Mouse (Mus musculus) forebrain, embryonic 11.5 days (tissue): Measurements from ENCODE around the gene Rprd1b. TPM values are rescaled to one million over a fixed set of nuclear protein-coding genes. Genes with fewer than 3 reads are reported as not detected.
A peak's percentile ranks its signal among the peaks of the same experiment; 100 is the strongest.

Source experiments
- ATAC-seq: fragments of 200-750 bp; cut with Nextera tagmentation; replicated peaks from 2 replicates; pipeline ENCODE4 v1.8.0; 2017; ENCODE audit warnings: moderate TSS enrichment; ENCODE audit not compliant: low FRiP score
- DNase-seq: peaks from one replicate; pipeline ENCODE4 v3.0.0-alpha.2; 2017; ENCODE audit warnings: low spot score
- H3K27ac ChIP-seq: fragments of 300-500 bp; sonication (generic); 2 replicates; pipeline ENCODE4 v1.5.1; 2014; ENCODE audit warnings: low read depth, low read length
- H3K27me3 ChIP-seq: fragments of 300-500 bp; sonication (generic); 2 replicates; pipeline ENCODE4 v1.6.1; 2014; ENCODE audit warnings: mild to moderate bottlenecking, low read length, mixed read lengths; ENCODE audit not compliant: control insufficient read depth, insufficient read depth
- H3K36me3 ChIP-seq: fragments of 300-500 bp; sonication (generic); 2 replicates; pipeline ENCODE4 v1.6.1; 2014; ENCODE audit warnings: mild to moderate bottlenecking, low read length, moderate library complexity, mixed read lengths; ENCODE audit not compliant: control insufficient read depth, insufficient read depth
- H3K4me1 ChIP-seq: fragments of 300-500 bp; sonication (generic); replicated peaks from 2 replicates; pipeline ENCODE4 v1.6.1; 2014; ENCODE audit warnings: low read length, mixed read lengths; ENCODE audit not compliant: control insufficient read depth, insufficient read depth
- H3K4me2 ChIP-seq: fragments of 300-500 bp; sonication (generic); 2 replicates; pipeline ENCODE4 v1.6.1; 2014; ENCODE audit warnings: low read depth, mild to moderate bottlenecking, low read length, moderate library complexity, mixed read lengths; ENCODE audit not compliant: severe bottlenecking
- H3K4me3 ChIP-seq: fragments of 300-500 bp; sonication (generic); 2 replicates; pipeline ENCODE4 v1.5.1; 2014; ENCODE audit warnings: low read depth, low read length
- H3K9ac ChIP-seq: fragments of 300-500 bp; sonication (generic); 2 replicates; pipeline ENCODE4 v1.6.1; 2014; ENCODE audit warnings: low read length
- H3K9me3 ChIP-seq: fragments of 300-500 bp; sonication (generic); 2 replicates; pipeline ENCODE4 v1.6.1; 2016; ENCODE audit warnings: low read length, mixed read lengths; ENCODE audit not compliant: control insufficient read depth
- WGBS: fragments of 180-500 bp; shearing (Covaris S2); extraction: QIAGEN DNeasy Blood & Tissue Kit; methylation state at CpG from one replicate; pipeline ENCODE4 v1.1.7; 2014; 5-methylcytosine and 5-hydroxymethylcytosine counted together
- polyA plus RNA-seq: library from polyadenylated mRNA; unstranded; fragments of >200 nt; fragmentation: Nextera tagmentation; extraction: Ambion mirVana; gene quantifications from 2 replicates; pipeline ENCODE4 v1.2.1, GENCODE M21; 2014

Gene Rprd1b
- polyA plus RNA-seq, 1 experiment from 2014 or later: 65.6 TPM

- Histone ChIP-seq H3K27ac (no peak overlapping the region), H3K9me3 (no peaks in the 10 kb centered on the region), H3K4me2 (no peak overlapping the region), H3K36me3 (no peaks in the 10 kb centered on the region), H3K4me1 (no peaks in the 10 kb centered on the region), H3K9ac (no peak overlapping the region), H3K27me3 (no peaks in the 10 kb centered on the region), H3K4me3 (no peak overlapping the region)
- no peak for DNase-seq
- WGBS: 91% methylated on average over 5 of the region's 5 CpGs
- no peak for ATAC-seq
Observed at GRCm38 (mm10) chr2:158094846-158095245, 66.5 kb downstream of the Rprd1b start.

- WGBS: 70% methylated on average over 5 of the region's 5 CpGs
- Histone ChIP-seq H3K4me2 (no peak overlapping the region), H3K27me3 (no peaks in the 10 kb centered on the region), H3K27ac (no peak overlapping the region), H3K9me3 (no peaks in the 10 kb centered on the region), H3K9ac (no peak overlapping the region), H3K4me1 (no peaks in the 10 kb centered on the region), H3K4me3 (no peak overlapping the region), H3K36me3 (no peaks in the 10 kb centered on the region)
- ATAC-seq: no peak
- no peak for DNase-seq
Observed at GRCm38 (mm10) chr2:158097071-158097470, 68.8 kb downstream of the Rprd1b start.

GRCm38 (mm10) chr2:158098730-158099129, 70.4 kb downstream of the Rprd1b start:
- Histone ChIP-seq H3K4me3 (no peak overlapping the region), H3K9me3 (no peaks in the 10 kb centered on the region), H3K27ac (no peak overlapping the region), H3K27me3 (no peaks in the 10 kb centered on the region), H3K4me1 (no peaks in the 10 kb centered on the region), H3K9ac (no peak overlapping the region), H3K4me2 (no peak overlapping the region), H3K36me3 (no peaks in the 10 kb centered on the region)
- ATAC-seq (no peak), DNase-seq (no peak)
- WGBS: 87% methylated on average over 5 of the region's 5 CpGs

GRCm38 (mm10) chr2:158099537-158099936, 71.2 kb downstream of the Rprd1b start:
- Histone ChIP-seq H3K9me3 (no peaks in the 10 kb centered on the region), H3K27ac (no peak overlapping the region), H3K36me3 (no peaks in the 10 kb centered on the region), H3K4me2 (no peak overlapping the region), H3K9ac (no peak overlapping the region), H3K4me3 (no peak overlapping the region), H3K4me1 (no peaks in the 10 kb centered on the region), H3K27me3 (no peaks in the 10 kb centered on the region)
- DNase-seq: no peak
- 85% methylated on average over 3 of the region's 3 CpGs for WGBS
- no peak for ATAC-seq

DNA sequence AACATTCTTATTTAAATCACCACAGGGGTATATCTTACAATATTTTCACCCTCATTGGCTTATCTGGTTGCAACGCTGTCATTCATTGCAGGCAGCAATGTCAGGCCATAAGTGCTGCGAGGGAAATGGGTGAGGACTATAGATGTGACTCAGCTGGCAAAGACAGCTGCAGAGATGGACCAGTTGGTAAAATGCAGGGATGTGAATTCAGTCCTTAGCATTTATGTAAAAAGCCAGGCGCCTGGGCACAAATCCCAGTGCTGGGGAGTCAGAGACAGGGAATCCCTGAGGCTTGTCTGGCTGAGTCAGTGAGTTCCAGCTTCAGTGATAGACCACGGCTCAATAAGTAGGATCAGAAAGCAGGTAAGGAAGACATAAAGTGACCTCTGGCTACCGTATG, 73.5 kb downstream of the Rprd1b start:
- Histone ChIP-seq H3K4me1 (no peaks in the 10 kb centered on the region), H3K27me3 (no peaks in the 10 kb centered on the region), H3K36me3 (no peaks in the 10 kb centered on the region), H3K9me3 (no peaks in the 10 kb centered on the region), H3K4me2 (no peak overlapping the region), H3K9ac (no peak overlapping the region), H3K27ac (no peak overlapping the region), H3K4me3 (no peak overlapping the region)
- DNase-seq: no peak
- ATAC-seq: no peak
- 82% methylated on average over 5 of the region's 5 CpGs for WGBS

- ATAC-seq (no peak), DNase-seq (no peak)
- Histone ChIP-seq H3K27ac (no peak overlapping the region), H3K4me1 (no peaks in the 10 kb centered on the region), H3K4me2 (no peak overlapping the region), H3K27me3 (no peaks in the 10 kb centered on the region), H3K4me3 (no peak overlapping the region), H3K9me3 (no peaks in the 10 kb centered on the region), H3K9ac (no peak overlapping the region), H3K36me3 (no peaks in the 10 kb centered on the region)
- WGBS: 88% methylated on average over 6 of the region's 6 CpGs
Observed at GRCm38 (mm10) chr2:158104966-158105365, 76.7 kb downstream of the Rprd1b start.

- no peak overlapping the region for H3K27ac ChIP-seq
- no peak overlapping the region for H3K4me3 ChIP-seq
- H3K9ac ChIP-seq: no peak overlapping the region
- DNase-seq: no peak
- 89% methylated on average over 6 of the region's 6 CpGs for WGBS
- no peaks in the 10 kb centered on the region for H3K36me3 ChIP-seq
- H3K27me3 ChIP-seq: no peaks in the 10 kb centered on the region
- H3K4me1 ChIP-seq: no peaks in the 10 kb centered on the region
- H3K4me2 ChIP-seq: no peak overlapping the region
- no peaks in the 10 kb centered on the region for H3K9me3 ChIP-seq
- ATAC-seq: no peak
Observed at GRCm38 (mm10) chr2:158105605-158106004, 77.3 kb downstream of the Rprd1b start.

DNA sequence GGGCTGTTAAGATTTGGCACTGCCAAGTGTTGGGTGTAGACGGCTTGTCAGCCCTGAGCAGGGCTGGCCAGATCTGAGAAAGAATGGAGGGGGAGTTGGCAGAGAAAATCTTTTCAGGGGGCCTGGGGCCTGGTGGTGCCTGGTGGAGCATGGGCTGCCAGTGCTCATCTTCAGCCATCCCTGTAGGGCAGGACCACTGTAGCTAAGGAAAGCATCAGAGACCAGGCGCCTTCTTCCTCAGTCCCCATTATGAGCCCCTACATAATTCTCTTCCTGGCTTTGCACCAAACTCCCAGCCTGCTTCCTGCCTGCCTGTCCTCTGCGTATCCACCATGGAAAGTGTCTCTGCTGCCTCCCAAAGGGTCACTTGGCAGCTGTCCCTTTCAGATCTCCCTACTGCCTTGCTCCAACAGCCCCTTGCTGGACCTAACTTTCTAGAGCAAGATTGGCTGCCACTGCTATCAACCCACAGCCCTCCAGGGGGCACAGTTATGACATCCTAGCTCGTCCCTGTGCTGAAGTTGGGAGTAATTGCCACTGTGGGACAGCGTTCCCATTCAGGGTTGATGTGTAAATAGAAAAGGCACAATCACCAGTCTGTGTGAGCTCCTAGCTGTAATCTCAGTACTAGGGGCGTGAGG, 78.8 kb downstream of the Rprd1b start:
- no peaks in the 10 kb centered on the region for H3K36me3 ChIP-seq
- DNase-seq (peak; percentile 69), ATAC-seq (no peak)
- no peak overlapping the region for H3K27ac ChIP-seq
- no peaks in the 10 kb centered on the region for H3K4me1 ChIP-seq
- H3K9me3 ChIP-seq: no peaks in the 10 kb centered on the region
- H3K4me3 ChIP-seq: no peak overlapping the region
- H3K4me2 ChIP-seq: no peak overlapping the region
- H3K27me3 ChIP-seq: no peaks in the 10 kb centered on the region
- 53% methylated on average over 6 of the region's 6 CpGs for WGBS
- no peak overlapping the region for H3K9ac ChIP-seq

DNA sequence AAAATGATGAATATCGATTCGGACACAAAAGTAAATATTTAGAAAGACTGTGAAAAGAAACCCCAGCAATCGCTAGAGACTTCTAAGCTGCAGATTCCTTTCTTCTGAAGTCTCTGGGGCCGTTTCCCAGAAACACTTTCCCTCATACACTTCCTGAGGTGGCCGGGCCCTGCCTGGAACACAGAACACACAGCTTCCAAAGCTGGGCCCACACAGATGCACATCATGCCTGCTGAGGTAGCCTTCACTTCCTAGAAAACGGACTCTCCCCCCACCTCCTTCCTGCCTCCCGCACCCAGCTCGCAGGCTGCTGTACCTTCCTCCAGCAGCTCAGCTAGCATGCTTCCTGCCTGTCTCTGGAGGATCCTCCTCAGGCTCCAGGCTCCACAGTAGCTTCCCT, 81.2 kb downstream of the Rprd1b start:
- Histone ChIP-seq H3K9me3 (no peaks in the 10 kb centered on the region), H3K27me3 (no peaks in the 10 kb centered on the region), H3K4me1 (no peaks in the 10 kb centered on the region), H3K9ac (no peak overlapping the region), H3K27ac (no peak overlapping the region), H3K4me3 (no peak overlapping the region), H3K4me2 (no peak overlapping the region), H3K36me3 (no peaks in the 10 kb centered on the region)
- DNase-seq (no peak), ATAC-seq (no peak)
- WGBS: 75% methylated on average over 8 of the region's 8 CpGs
